Mouse (Mus musculus) heart, adult 11 months (tissue): ENCODE data around the gene Tgfb1.

Experiments
- DNase-seq: peaks from one replicate; pipeline ENCODE4 v3.0.0; 2022

Tgfb1 gene

DNA sequence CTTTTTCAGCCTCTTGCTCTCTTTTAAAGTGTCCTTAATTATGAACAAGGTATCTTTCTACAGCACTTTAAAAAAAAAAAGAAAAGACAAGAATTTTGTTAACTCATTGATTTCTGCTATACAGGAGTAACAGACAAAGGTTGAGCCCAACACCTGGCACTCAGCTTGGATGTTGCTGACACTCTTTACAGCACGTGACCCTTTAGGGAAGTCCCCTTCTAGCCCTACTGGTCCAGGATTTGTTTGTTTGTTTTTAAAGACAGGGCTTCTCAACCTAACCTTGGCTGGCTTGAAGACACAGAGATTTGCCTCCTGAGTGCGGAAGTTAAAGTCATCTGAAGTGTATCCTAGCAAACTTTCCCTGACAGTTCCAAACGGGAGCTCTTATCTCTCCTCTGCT is 60.0 kb downstream of the Tgfb1 start:
- DNase-seq: no peak

DNA sequence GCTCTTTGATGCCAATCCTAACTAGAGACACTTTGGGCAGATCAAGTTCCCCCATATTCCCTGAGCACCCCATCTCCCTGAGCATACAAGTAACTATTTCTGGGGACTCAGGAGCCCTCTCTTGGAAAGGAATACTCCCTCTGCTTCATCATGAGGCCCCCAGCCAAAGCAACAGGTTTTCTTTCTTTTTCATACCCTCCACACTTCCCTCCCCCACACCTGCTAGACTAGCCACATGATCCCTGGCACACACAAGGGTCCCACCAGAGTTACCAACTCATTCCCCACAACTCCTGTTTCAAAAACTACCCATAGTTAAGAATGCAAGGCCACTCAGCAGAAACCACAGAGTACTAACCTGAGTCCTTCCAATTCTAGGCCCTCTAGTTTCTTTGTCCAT is 66.3 kb downstream of the Tgfb1 start:
- DNase-seq: no peak

DNA sequence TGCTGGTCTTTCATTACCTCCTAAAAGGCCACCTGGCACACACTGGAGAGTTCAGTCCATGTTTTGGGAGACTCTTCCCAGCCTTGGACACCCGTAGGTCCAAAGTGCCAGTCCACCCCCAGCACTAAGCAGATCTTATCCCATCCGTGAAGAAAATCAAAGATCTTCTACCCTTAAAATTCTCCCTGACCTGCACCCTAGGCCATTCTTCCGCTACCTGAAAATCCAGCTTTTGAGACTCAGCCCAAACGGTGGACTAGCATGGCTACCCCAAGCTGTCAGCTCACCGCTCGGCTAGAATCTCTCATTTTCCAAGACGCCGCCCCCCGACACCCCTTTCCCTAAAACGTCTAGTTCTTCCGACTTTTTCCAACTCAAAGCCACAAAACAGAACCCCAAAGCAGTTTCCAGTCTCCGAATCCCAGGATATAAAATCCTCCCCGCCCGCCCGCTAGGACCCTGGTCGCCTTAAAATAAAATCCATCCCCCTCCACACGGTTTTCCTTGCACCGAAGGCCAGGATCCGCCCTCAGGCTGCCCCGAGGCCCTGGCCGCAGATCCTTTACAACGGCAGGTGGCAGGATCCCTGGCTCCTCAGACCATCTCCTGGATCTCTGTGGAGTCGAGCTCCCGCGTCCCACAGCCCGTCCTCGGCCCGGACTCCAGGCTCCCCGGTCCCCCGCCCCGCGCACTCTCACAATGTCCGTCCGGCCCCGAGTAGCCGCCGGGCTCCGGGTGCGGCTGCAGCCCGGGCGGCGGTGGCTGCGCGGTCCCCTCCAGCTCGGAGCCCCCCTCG is 67.0 kb downstream of the Tgfb1 start:
- DNase-seq: no peak

DNA sequence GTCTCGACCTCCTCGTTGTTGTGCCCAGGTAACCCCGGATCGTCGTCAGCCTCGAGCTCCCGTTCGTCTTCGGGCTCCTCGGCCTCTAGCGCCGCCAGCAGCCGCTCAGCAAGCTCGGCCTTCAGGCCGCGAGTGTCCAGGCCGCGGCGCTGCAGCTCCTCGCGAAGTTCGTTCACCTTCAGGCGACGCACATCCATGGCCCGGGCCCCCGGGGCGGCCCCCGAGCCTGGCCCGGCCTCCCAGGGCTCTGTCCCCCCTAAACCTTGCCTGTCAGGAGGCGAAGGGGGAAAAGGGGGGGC is 67.6 kb downstream of the Tgfb1 start:
- DNase-seq: no peak
